Mouse (Mus musculus) bone marrow macrophage, adult 2 months (primary cell): ENCODE measurements around the gene Med12l.

Source experiments
- CTCF ChIP-seq: IDR thresholded peaks from 2 replicates; pipeline ENCODE4 v1.5.1; 2012; ENCODE audit warnings: low read depth, mild to moderate bottlenecking, low read length, moderate library complexity
- POLR2A ChIP-seq: IDR thresholded peaks from 2 replicates; pipeline ENCODE4 v1.6.1; 2012; ENCODE audit warnings: mild to moderate bottlenecking, low read depth, low read length, borderline replicate concordance

DNA sequence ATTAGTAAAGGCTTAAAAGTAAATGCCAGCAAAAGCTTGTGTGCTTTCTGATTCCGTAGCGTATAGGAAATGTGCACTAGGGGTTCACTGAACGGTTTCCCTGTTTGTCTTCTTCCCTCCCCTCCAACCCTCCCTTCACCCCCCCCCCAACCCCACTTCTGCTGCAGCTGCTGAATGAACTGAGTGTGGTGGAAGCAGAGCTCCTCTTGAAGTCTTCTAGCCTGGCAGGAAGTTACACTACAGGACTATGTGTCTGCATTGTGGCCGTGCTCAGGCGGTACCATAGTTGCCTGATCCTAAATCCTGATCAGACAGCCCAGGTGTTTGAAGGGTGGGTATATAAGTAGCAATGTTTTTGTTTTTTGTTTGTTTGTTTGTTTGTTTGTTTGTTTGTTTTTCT is 229.3 kb downstream of the Med12l start:
- TF ChIP-seq POLR2A (no peak), CTCF (no peak)
